8 mouse cellular contexts compared by ENCODE assay signal in genomic region chr13:51101016-51101776, GRCm38 (mm10). TPM values are rescaled to one million over a fixed set of nuclear protein-coding genes. Genes with fewer than 3 reads are reported as not detected.
DNase-seq lines count a peak whose midpoint lies in the region; ATAC-seq lines count a peak whose summit lies in the region.

No protein-coding gene starts in this region.

- H3K36me3 ChIP-seq in intestine, embryonic 16.5 days (ENCODE audit: control insufficient read depth, insufficient read depth, low read length): no peaks in the 10 kb centered on the region

- H3K4me3 ChIP-seq in intestine, embryonic 16.5 days (ENCODE audit: low read length): peak overlapping the region; percentile 84

- H3K4me1 ChIP-seq in intestine, embryonic 16.5 days (ENCODE audit: control insufficient read depth, insufficient read depth, low read length): peaks cover 12% of the 10 kb centered on the region

- peak; percentile 62 for DNase-seq in ZHBTc4 (ENCODE audit: low read depth, low spot score)
- DNase-seq in embryo, embryonic 10 days (ENCODE audit: low spot score): peak; percentile 69
- peak; percentile 64 for DNase-seq in left cerebral cortex, postnatal 4 days
- peak; percentile 63 for DNase-seq in mesoderm, embryonic 11.5 days (ENCODE audit: low read depth, low spot score)
- DNase-seq in right cerebral cortex, postnatal 25 days: peak; percentile 54
- DNase-seq in yolk sac, embryonic 10.5 days (ENCODE audit: low spot score): peak; percentile 69

- under 1% methylated on average over 61 of the region's 89 CpGs for WGBS in intestine, embryonic 16.5 days

- intact Hi-C loops in left cerebral cortex, postnatal 4 days (cut with DNase I): loop anchor here (5.0 to 10.0 kb wide), 3 partner anchors 46 to 316 kb away; no protein-coding TSS in a partner anchor

- peak overlapping the region; percentile 95 for H3K27ac ChIP-seq in intestine, embryonic 16.5 days (ENCODE audit: low read length)

- H3K9me3 ChIP-seq in intestine, embryonic 16.5 days (ENCODE audit: control insufficient read depth, low read length): 0 out of 2 replicates have a peak, but pooled peaks cover 6% of the 10 kb centered on the region

- H3K27me3 ChIP-seq in intestine, embryonic 16.5 days (replicated peaks; ENCODE audit: control insufficient read depth, insufficient read depth, low read length): no peaks in the 10 kb centered on the region

- peak overlapping the region; percentile 48 for H3K4me2 ChIP-seq in intestine, embryonic 16.5 days (ENCODE audit: low read depth, low read length)

- peak; percentile 73 for ATAC-seq in granulocyte monocyte progenitor cell, adult 5-6 weeks (replicated peaks; ENCODE audit: poor library complexity, severe bottlenecking)
- peak; percentile 78 for ATAC-seq in intestine, embryonic 16.5 days

- peak overlapping the region; percentile 97 for H3K9ac ChIP-seq in intestine, embryonic 16.5 days (ENCODE audit: low read depth, low read length)

RNA-seq across cellular contexts. Expression of gene Spin1, which starts 0.5 kb away (rescaled TPM):
- 47.2 and 47.7 TPM in 2 replicates for total RNA-seq in granulocyte monocyte progenitor cell, adult 5-6 weeks (2014; fragmentation: Nextera tagmentation)
- total RNA-seq in granulocyte monocyte progenitor cell, adult 5-6 weeks (2017): 38.5 and 39.7 TPM in 2 replicates
- 52.3 and 54.4 TPM in 2 replicates for polyA plus RNA-seq in intestine, embryonic 16.5 days (2015; fragmentation: Nextera tagmentation; extraction: Ambion mirVana)
- 100 to 1,000 TPM; 227 to 232 TPM for total RNA-seq in left cerebral cortex, postnatal 4 days (2021)

Comparison
In these comparisons a context has a peak if more than half of its experiments do, and no peak if none do; other contexts are left out.
1. Peak in every context shown above with its lines: DNase-seq, ATAC-seq, H3K4me3 ChIP-seq and H3K27ac ChIP-seq.
2. RNA of gene Spin1, which starts 0.5 kb away (total RNA-seq): 227 to 232 TPM in left cerebral cortex, postnatal 4 days; 38.5 to 47.7 TPM in granulocyte monocyte progenitor cell, adult 5-6 weeks; every median in the first group is over 4 times any median in the second.